Mouse (Mus musculus): ENCODE measurements around the gene Trpc4ap. TPM values are rescaled to one million over a fixed set of nuclear protein-coding genes. Genes with fewer than 3 reads are reported as not detected.

Gene Trpc4ap
- total RNA-seq, 1 experiment: 50.0 TPM

DNA sequence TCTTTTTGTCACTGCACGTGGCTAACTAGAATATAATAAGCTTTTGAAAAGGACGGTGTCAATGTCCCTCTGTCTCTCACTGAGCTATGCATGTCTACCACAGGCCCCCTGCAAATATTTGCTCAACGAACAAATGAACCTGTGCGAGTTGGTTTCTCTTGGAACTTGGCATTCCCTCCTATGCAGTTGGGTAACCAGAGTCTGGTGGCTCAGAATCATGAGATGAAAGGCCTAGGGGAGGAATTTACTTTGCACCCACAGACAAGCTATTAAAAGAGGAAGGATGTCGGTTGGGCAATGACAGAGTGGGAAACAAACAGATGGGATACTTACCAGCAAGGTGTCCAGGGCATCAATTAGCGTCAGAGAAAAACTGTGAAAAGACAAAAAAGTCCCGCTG, 34.1 kb upstream of the Trpc4ap start:
- no peak overlapping the region for H3K4me3 ChIP-seq (ENCODE audit: insufficient read depth in 1 of 2, low read depth in 1 of 2, low read length in 2 of 2, poor library complexity in 1 of 2, severe bottlenecking in 1 of 2)
- no peak overlapping the region for H3K9ac ChIP-seq (ENCODE audit: insufficient read depth, low read depth, low read length, poor library complexity, severe bottlenecking)
- H3K27ac ChIP-seq (ENCODE audit: insufficient read depth, low read depth, low read length, poor library complexity, severe bottlenecking): no peak overlapping the region
- in situ Hi-C loops (cut with MboI; ENCODE audit: low sequenced_read_pairs in 2 of 2, unreplicated experiment in 2 of 2): no loop called here
- no peaks in the 10 kb centered on the region for H3K9me3 ChIP-seq (ENCODE audit: control insufficient read depth, insufficient read depth, low read depth, low read length)
- DNase-seq (ENCODE audit: low read depth, low spot score): no peak
- no peak for TF ChIP-seq ZC3H11A (IDR thresholded peaks at IDR 0.05; ENCODE audit: borderline replicate concordance, low read depth, low read length)
- TF ChIP-seq CHD2 (IDR thresholded peaks at IDR 0.05; ENCODE audit: low read depth, low read length): no peak
- no peak for TF ChIP-seq ZNF384 (IDR thresholded peaks at IDR 0.05; ENCODE audit: low read depth, low read length)
- no peaks in the 10 kb centered on the region; the same call in 1 of the 2 replicates for H3K36me3 ChIP-seq (ENCODE audit: control insufficient read depth, insufficient read depth, low read length, poor library complexity, severe bottlenecking)
- H3K4me1 ChIP-seq (ENCODE audit: control insufficient read depth in 2 of 2, insufficient read depth in 2 of 2, low read length in 2 of 2, poor library complexity in 1 of 2): peaks cover 2 to 4% of the 10 kb centered on the region in 2 experiments; a peak in 1 of 4 replicates

DNA sequence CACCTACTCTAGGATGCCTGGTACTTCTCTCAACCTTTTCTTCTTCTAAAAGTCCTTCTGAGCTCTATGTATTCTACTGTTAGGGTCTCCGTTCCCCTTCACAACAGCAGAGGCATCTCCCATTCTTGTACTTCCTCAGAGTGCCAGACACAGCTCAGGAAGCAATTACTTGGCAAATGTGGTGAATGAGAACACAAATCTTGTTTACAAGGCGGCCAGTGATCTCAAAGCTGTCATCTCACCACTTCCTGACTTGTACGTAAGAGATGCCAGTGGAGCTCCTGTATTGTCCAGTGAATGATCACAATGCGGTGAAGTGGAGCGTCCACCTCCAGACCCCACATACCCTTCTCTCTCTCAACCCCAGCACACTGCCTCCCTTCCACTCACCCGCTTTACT, 32.3 kb upstream of the Trpc4ap start:
- Histone ChIP-seq H3K9ac (ENCODE audit: insufficient read depth, low read depth, low read length, poor library complexity, severe bottlenecking) (no peak overlapping the region), H3K36me3 (ENCODE audit: control insufficient read depth, insufficient read depth, low read length, poor library complexity, severe bottlenecking) (no peaks in the 10 kb centered on the region; the same call in 1 of the 2 replicates), H3K4me1 (ENCODE audit: control insufficient read depth in 2 of 2, insufficient read depth in 2 of 2, low read length in 2 of 2, poor library complexity in 1 of 2) (peaks cover 0 to 4% of the 10 kb centered on the region in 2 experiments; a peak in 1 of 4 replicates), H3K27ac (ENCODE audit: insufficient read depth, low read depth, low read length, poor library complexity, severe bottlenecking) (no peak overlapping the region), H3K9me3 (ENCODE audit: control insufficient read depth, insufficient read depth, low read depth, low read length) (no peaks in the 10 kb centered on the region), H3K4me3 (ENCODE audit: insufficient read depth in 1 of 2, low read depth in 1 of 2, low read length in 2 of 2, poor library complexity in 1 of 2, severe bottlenecking in 1 of 2) (no peak overlapping the region)
- TF ChIP-seq HCFC1 (IDR thresholded peaks at IDR 0.05; ENCODE audit: borderline replicate concordance, insufficient read depth, low read length) (no peak), MAFK (IDR thresholded peaks at IDR 0.05; ENCODE audit: insufficient read depth, low read depth, low read length) (no peak), ZNF384 (IDR thresholded peaks at IDR 0.05; ENCODE audit: low read depth, low read length) (no peak), ZC3H11A (IDR thresholded peaks at IDR 0.05; ENCODE audit: borderline replicate concordance, low read depth, low read length) (no peak), CHD2 (IDR thresholded peaks at IDR 0.05; ENCODE audit: low read depth, low read length) (no peak)
- no peak for DNase-seq (ENCODE audit: low read depth, low spot score)
- in situ Hi-C loops (cut with MboI; ENCODE audit: low sequenced_read_pairs in 2 of 2, unreplicated experiment in 2 of 2): no loop called here

- Histone ChIP-seq H3K4me1 (ENCODE audit: control insufficient read depth in 2 of 2, insufficient read depth in 2 of 2, low read length in 2 of 2, poor library complexity in 1 of 2) (peaks cover 0 to 4% of the 10 kb centered on the region in 2 experiments; a peak in 1 of 4 replicates), H3K4me3 (ENCODE audit: insufficient read depth in 1 of 2, low read depth in 1 of 2, low read length in 2 of 2, poor library complexity in 1 of 2, severe bottlenecking in 1 of 2) (no peak overlapping the region), H3K36me3 (ENCODE audit: control insufficient read depth, insufficient read depth, low read length, poor library complexity, severe bottlenecking) (no peaks in the 10 kb centered on the region; the same call in 1 of the 2 replicates), H3K9me3 (ENCODE audit: control insufficient read depth, insufficient read depth, low read depth, low read length) (no peaks in the 10 kb centered on the region), H3K9ac (ENCODE audit: insufficient read depth, low read depth, low read length, poor library complexity, severe bottlenecking) (no peak overlapping the region), H3K27ac (ENCODE audit: insufficient read depth, low read depth, low read length, poor library complexity, severe bottlenecking) (no peak overlapping the region)
- TF ChIP-seq HCFC1 (IDR thresholded peaks at IDR 0.05; ENCODE audit: borderline replicate concordance, insufficient read depth, low read length) (no peak), CHD2 (IDR thresholded peaks at IDR 0.05; ENCODE audit: low read depth, low read length) (no peak), MAFK (IDR thresholded peaks at IDR 0.05; ENCODE audit: insufficient read depth, low read depth, low read length) (no peak), ZNF384 (IDR thresholded peaks at IDR 0.05; ENCODE audit: low read depth, low read length) (no peak), ZC3H11A (IDR thresholded peaks at IDR 0.05; ENCODE audit: borderline replicate concordance, low read depth, low read length) (no peak)
- in situ Hi-C loops (cut with MboI; ENCODE audit: low sequenced_read_pairs in 2 of 2, unreplicated experiment in 2 of 2): no loop called here
- DNase-seq (ENCODE audit: low read depth, low spot score): no peak
These were observed 31.9 kb upstream of the Trpc4ap start for GRCm38 (mm10) chr2:155724036-155724435.

- Histone ChIP-seq H3K4me1 (ENCODE audit: control insufficient read depth in 2 of 2, insufficient read depth in 2 of 2, low read length in 2 of 2, poor library complexity in 1 of 2) (no peaks in the 10 kb centered on the region), H3K36me3 (ENCODE audit: control insufficient read depth, insufficient read depth, low read length, poor library complexity, severe bottlenecking) (no peaks in the 10 kb centered on the region; the same call in 1 of the 2 replicates), H3K9me3 (ENCODE audit: control insufficient read depth, insufficient read depth, low read depth, low read length) (no peaks in the 10 kb centered on the region), H3K4me3 (ENCODE audit: insufficient read depth in 1 of 2, low read depth in 1 of 2, low read length in 2 of 2, poor library complexity in 1 of 2, severe bottlenecking in 1 of 2) (no peak overlapping the region), H3K9ac (ENCODE audit: insufficient read depth, low read depth, low read length, poor library complexity, severe bottlenecking) (no peak overlapping the region), H3K27ac (ENCODE audit: insufficient read depth, low read depth, low read length, poor library complexity, severe bottlenecking) (no peak overlapping the region)
- TF ChIP-seq ZNF384 (IDR thresholded peaks at IDR 0.05; ENCODE audit: low read depth, low read length): no peak
- no peak for TF ChIP-seq CHD2 (IDR thresholded peaks at IDR 0.05; ENCODE audit: low read depth, low read length)
- TF ChIP-seq HCFC1 (IDR thresholded peaks at IDR 0.05; ENCODE audit: borderline replicate concordance, insufficient read depth, low read length): no peak
- TF ChIP-seq ZC3H11A (IDR thresholded peaks at IDR 0.05; ENCODE audit: borderline replicate concordance, low read depth, low read length): no peak
- TF ChIP-seq MAFK (IDR thresholded peaks at IDR 0.05; ENCODE audit: insufficient read depth, low read depth, low read length): no peak
- DNase-seq (ENCODE audit: low read depth, low spot score): no peak
- in situ Hi-C loops (cut with MboI; ENCODE audit: low sequenced_read_pairs in 2 of 2, unreplicated experiment in 2 of 2): no loop called here
These were observed 28.4 kb upstream of the Trpc4ap start for GRCm38 (mm10) chr2:155720585-155720984.
